ENCODE assay signal across 9 mouse cellular contexts in the genomic region with DNA sequence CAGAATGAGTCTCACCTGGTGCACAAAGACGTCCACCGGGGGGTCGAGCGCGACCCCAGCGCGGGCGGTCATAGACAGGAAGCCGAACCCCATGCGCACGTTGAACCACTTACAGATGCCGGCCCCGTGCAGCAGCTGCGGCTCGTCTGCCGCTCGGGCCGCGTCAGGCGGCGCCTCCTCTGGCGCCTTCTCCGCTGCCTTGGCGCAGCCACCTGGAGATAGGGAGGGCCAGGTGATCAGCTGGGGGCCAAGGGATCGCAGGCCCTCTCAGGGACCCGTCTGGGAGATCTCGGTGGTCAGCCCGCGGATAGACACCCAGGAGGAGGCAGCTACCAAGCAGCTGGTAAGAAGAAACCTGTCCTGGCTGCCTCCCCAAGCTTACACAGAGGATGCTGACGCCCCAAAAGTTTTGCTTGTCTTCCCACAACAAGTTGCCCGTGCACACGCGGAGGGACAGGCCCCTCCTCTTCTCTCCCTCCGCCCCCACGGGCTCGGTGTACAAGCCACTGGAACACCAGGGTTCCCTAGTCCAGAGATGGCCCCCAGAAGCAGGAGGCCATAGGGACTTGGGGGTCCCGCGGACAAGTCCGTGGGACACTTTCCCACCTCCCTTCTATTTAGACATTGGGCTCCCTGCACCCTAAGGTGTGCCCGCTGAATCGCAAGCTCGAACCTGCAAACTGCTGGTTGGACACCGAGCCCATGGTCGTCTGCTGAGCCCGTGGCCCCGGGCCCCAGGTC. TPM values are rescaled to one million over a fixed set of nuclear protein-coding genes. Genes with fewer than 3 reads are reported as not detected.
DNase-seq lines count a peak whose midpoint lies in the region; ATAC-seq and TF ChIP-seq lines count a peak whose summit lies in the region.
"Had no signal": no experiment of that assay in that cellular context is flagged by ENCODE, and none has a peak within 500 bp of the region (broad histone marks: within the 10 kb centered on the region; RNA-seq: fewer than 3 reads in every experiment).

No protein-coding gene starts in this region.

- H3K9ac ChIP-seq in stomach, embryonic 14.5 days (replicated peaks; ENCODE audit: low read depth, low read length) = no peak overlapping the region
- H3K9ac ChIP-seq in stomach, postnatal 0 days (ENCODE audit: low read length) = no peak overlapping the region
- 0 out of 2 replicates have a peak overlapping the region, but pooled peaks have one; percentile 0 for H3K9ac ChIP-seq in forebrain, embryonic 15.5 days (replicated peaks)
- H3K9ac ChIP-seq in liver, embryonic 12.5 days = peak overlapping the region; percentile 36; the same call in 1 of the 2 replicates
- no peak overlapping the region for H3K9ac ChIP-seq in stomach, embryonic 16.5 days (ENCODE audit: low read length)

- H3K27me3 ChIP-seq in stomach, embryonic 14.5 days (ENCODE audit: control insufficient read depth, insufficient read depth, low read length) = peaks cover 9% of the 10 kb centered on the region; the same call in 1 of the 2 replicates
- peaks cover 15% of the 10 kb centered on the region; the same call in 1 of the 2 replicates for H3K27me3 ChIP-seq in stomach, postnatal 0 days (ENCODE audit: control insufficient read depth, insufficient read depth, low read length)
- peaks cover 39% of the 10 kb centered on the region for H3K27me3 ChIP-seq in forebrain, embryonic 15.5 days
- peaks cover 55% of the 10 kb centered on the region for H3K27me3 ChIP-seq in liver, embryonic 12.5 days (replicated peaks)
- H3K27me3 ChIP-seq in stomach, embryonic 16.5 days (ENCODE audit: control insufficient read depth, insufficient read depth, low read length) = peaks cover 46% of the 10 kb centered on the region

- no peaks in the 10 kb centered on the region for H3K9me3 ChIP-seq in stomach, embryonic 14.5 days (ENCODE audit: control insufficient read depth, low read depth, low read length)
- no peaks in the 10 kb centered on the region for H3K9me3 ChIP-seq in stomach, postnatal 0 days (ENCODE audit: control insufficient read depth, low read length)
- no peaks in the 10 kb centered on the region for H3K9me3 ChIP-seq in forebrain, embryonic 15.5 days
- H3K9me3 ChIP-seq in liver, embryonic 12.5 days (replicated peaks) = no peaks in the 10 kb centered on the region
- H3K9me3 ChIP-seq in stomach, embryonic 16.5 days (replicated peaks; ENCODE audit: control insufficient read depth, low read length) = no peaks in the 10 kb centered on the region

- H3K4me1 ChIP-seq in stomach, embryonic 14.5 days (ENCODE audit: control insufficient read depth, insufficient read depth, low read length) = peaks cover 14% of the 10 kb centered on the region; the same call in 1 of the 2 replicates
- H3K4me1 ChIP-seq in stomach, postnatal 0 days (replicated peaks; ENCODE audit: control insufficient read depth, insufficient read depth) = no peaks in the 10 kb centered on the region
- peaks cover 31% of the 10 kb centered on the region for H3K4me1 ChIP-seq in forebrain, embryonic 15.5 days
- peaks cover 17% of the 10 kb centered on the region; the same call in 1 of the 2 replicates for H3K4me1 ChIP-seq in liver, embryonic 12.5 days
- peaks cover 12% of the 10 kb centered on the region for H3K4me1 ChIP-seq in stomach, embryonic 16.5 days (ENCODE audit: control insufficient read depth, insufficient read depth, low read length)

- TF ChIP-seq CTCF in stomach, postnatal 0 days (IDR thresholded peaks at IDR 0.05; ENCODE audit: low read depth) = no peak
- no peak for TF ChIP-seq CTCF in layer of hippocampus, adult 2 months (conservative IDR thresholded peaks at IDR 0.05)

- no peak for DNase-seq in stomach, postnatal 0 days (ENCODE audit: low spot score)
- DNase-seq in natural killer cell, adult 2 months (ENCODE audit: low spot score in 2 of 2) = no peak
- DNase-seq in layer of hippocampus, adult 2 months (ENCODE audit: low spot score in 2 of 2) = no peak
- no peak for DNase-seq in cerebellum, adult 11 months

- H3K36me3 ChIP-seq in stomach, embryonic 14.5 days (ENCODE audit: control insufficient read depth, insufficient read depth, low read length) = no peaks in the 10 kb centered on the region
- no peaks in the 10 kb centered on the region for H3K36me3 ChIP-seq in stomach, postnatal 0 days (ENCODE audit: control insufficient read depth, insufficient read depth, low read length)
- H3K36me3 ChIP-seq in forebrain, embryonic 15.5 days = no peaks in the 10 kb centered on the region
- H3K36me3 ChIP-seq in liver, embryonic 12.5 days = no peaks in the 10 kb centered on the region
- H3K36me3 ChIP-seq in stomach, embryonic 16.5 days (ENCODE audit: control insufficient read depth, insufficient read depth, low read length) = no peaks in the 10 kb centered on the region

- WGBS in stomach, embryonic 14.5 days = under 1% methylated on average over 46 of the region's 46 CpGs
- 1% methylated on average over 46 of the region's 46 CpGs for WGBS in stomach, postnatal 0 days
- under 1% methylated on average over 46 of the region's 46 CpGs for WGBS in forebrain, embryonic 15.5 days
- under 1% methylated on average over 46 of the region's 46 CpGs for WGBS in liver, embryonic 12.5 days (ENCODE audit: insufficient replicate concordance)
- WGBS in stomach, embryonic 16.5 days = 1% methylated on average over 46 of the region's 46 CpGs

- TF ChIP-seq EP300 in stomach, postnatal 0 days (optimal IDR thresholded peaks at IDR 0.05) = no peak

- ATAC-seq in stomach, embryonic 14.5 days (ENCODE audit: insufficient number of reproducible peaks, insufficient read depth, low FRiP score, low read depth) = no peak
- no peak for ATAC-seq in stomach, postnatal 0 days (ENCODE audit: low FRiP score, low TSS enrichment)
- ATAC-seq in forebrain, embryonic 15.5 days (replicated peaks) = no peak
- no peak; the same call in 1 of the 2 replicates for ATAC-seq in liver, embryonic 12.5 days
- ATAC-seq in stomach, embryonic 16.5 days (ENCODE audit: insufficient read depth, low FRiP score) = no peak

- H3K27ac ChIP-seq in stomach, embryonic 14.5 days (ENCODE audit: low read length) = no peak overlapping the region
- H3K27ac ChIP-seq in stomach, postnatal 0 days (replicated peaks) = no peak overlapping the region
- no peak overlapping the region for H3K27ac ChIP-seq in forebrain, embryonic 15.5 days (replicated peaks)
- H3K27ac ChIP-seq in liver, embryonic 12.5 days = peak overlapping the region; percentile 65
- no peak overlapping the region for H3K27ac ChIP-seq in stomach, embryonic 16.5 days (ENCODE audit: low read length)
- H3K27ac ChIP-seq in layer of hippocampus, adult 2 months = no peak overlapping the region

- H3K4me2 ChIP-seq in stomach, embryonic 14.5 days (replicated peaks; ENCODE audit: low read depth, low read length) = peak overlapping the region; percentile 40
- H3K4me2 ChIP-seq in stomach, postnatal 0 days (replicated peaks; ENCODE audit: low read depth) = no peak overlapping the region
- peak overlapping the region; percentile 48 for H3K4me2 ChIP-seq in forebrain, embryonic 15.5 days (replicated peaks)
- peak overlapping the region; percentile 53 for H3K4me2 ChIP-seq in liver, embryonic 12.5 days
- peak overlapping the region; percentile 40 for H3K4me2 ChIP-seq in stomach, embryonic 16.5 days (ENCODE audit: low read depth, low read length)

- H3K4me3 ChIP-seq in stomach, embryonic 14.5 days (ENCODE audit: low read depth, low read length) = peak overlapping the region; percentile 19
- no peak overlapping the region for H3K4me3 ChIP-seq in stomach, postnatal 0 days (ENCODE audit: low read depth, low read length)
- peak overlapping the region; percentile 30 for H3K4me3 ChIP-seq in forebrain, embryonic 15.5 days
- H3K4me3 ChIP-seq in liver, embryonic 12.5 days = peak overlapping the region; percentile 44
- peak overlapping the region; percentile 17; the same call in 1 of the 2 replicates for H3K4me3 ChIP-seq in stomach, embryonic 16.5 days (replicated peaks; ENCODE audit: low read length)
- no peak overlapping the region for H3K4me3 ChIP-seq in layer of hippocampus, adult 2 months

RNA-seq across cellular contexts. Expression of a gene that starts 0.4 kb away (rescaled TPM):
- polyA plus RNA-seq in stomach, embryonic 14.5 days (2014; fragmentation: Nextera tagmentation; extraction: Ambion mirVana) = 0.07 TPM in 2 replicates
- not detected in 2 replicates for polyA plus RNA-seq in stomach, postnatal 0 days (2015; fragmentation: Nextera tagmentation; extraction: Ambion mirVana)
- polyA plus RNA-seq in forebrain, embryonic 15.5 days (2015; fragmentation: Nextera tagmentation; extraction: Ambion mirVana) = not detected in 2 replicates
- polyA plus RNA-seq in liver, embryonic 12.5 days (2016; fragmentation: Nextera tagmentation; extraction: Ambion mirVana) = 4.2 and 5.8 TPM in 2 replicates
- 0.13 and 0.22 TPM in 2 replicates for polyA plus RNA-seq in stomach, embryonic 16.5 days (2015; fragmentation: Nextera tagmentation; extraction: Ambion mirVana)
- total RNA-seq in layer of hippocampus, adult 2 months (2021) = not detected
- total RNA-seq: layer of hippocampus, postnatal 14 days had no signal

RNA-seq across cellular contexts. Expression of a gene that starts 17.5 kb away (rescaled TPM):
- 42.6 and 50.4 TPM in 2 replicates for polyA plus RNA-seq in stomach, embryonic 14.5 days (2014; fragmentation: Nextera tagmentation; extraction: Ambion mirVana)
- polyA plus RNA-seq in stomach, postnatal 0 days (2015; fragmentation: Nextera tagmentation; extraction: Ambion mirVana) = 23.1 TPM in 2 replicates
- 52.8 and 56.7 TPM in 2 replicates for polyA plus RNA-seq in forebrain, embryonic 15.5 days (2015; fragmentation: Nextera tagmentation; extraction: Ambion mirVana)
- polyA plus RNA-seq in liver, embryonic 12.5 days (2016; fragmentation: Nextera tagmentation; extraction: Ambion mirVana) = 24.5 and 25.6 TPM in 2 replicates
- polyA plus RNA-seq in stomach, embryonic 16.5 days (2015; fragmentation: Nextera tagmentation; extraction: Ambion mirVana) = 43.0 and 45.8 TPM in 2 replicates
- total RNA-seq in layer of hippocampus, adult 2 months (2021) = 10 to 100 TPM; 61.7 to 62.9 TPM

RNA-seq across cellular contexts. Expression of a gene that starts 35.4 kb away (rescaled TPM):
- not detected in 2 replicates for polyA plus RNA-seq in stomach, embryonic 14.5 days (2014; fragmentation: Nextera tagmentation; extraction: Ambion mirVana)
- polyA plus RNA-seq in stomach, postnatal 0 days (2015; fragmentation: Nextera tagmentation; extraction: Ambion mirVana) = not detected in 2 replicates
- not detected in 2 replicates for polyA plus RNA-seq in forebrain, embryonic 15.5 days (2015; fragmentation: Nextera tagmentation; extraction: Ambion mirVana)
- not detected in 2 replicates for polyA plus RNA-seq in liver, embryonic 12.5 days (2016; fragmentation: Nextera tagmentation; extraction: Ambion mirVana)
- not detected in 2 replicates for polyA plus RNA-seq in stomach, embryonic 16.5 days (2015; fragmentation: Nextera tagmentation; extraction: Ambion mirVana)
- total RNA-seq in layer of hippocampus, adult 2 months (2021) = not detected
- total RNA-seq: layer of hippocampus, postnatal 14 days had no signal

RNA-seq across cellular contexts. Expression of a gene that starts 42.4 kb away (rescaled TPM):
- 4.8 and 7.3 TPM in 2 replicates for polyA plus RNA-seq in stomach, embryonic 14.5 days (2014; fragmentation: Nextera tagmentation; extraction: Ambion mirVana)
- polyA plus RNA-seq in stomach, postnatal 0 days (2015; fragmentation: Nextera tagmentation; extraction: Ambion mirVana) = 15.6 and 21.6 TPM in 2 replicates
- polyA plus RNA-seq in forebrain, embryonic 15.5 days (2015; fragmentation: Nextera tagmentation; extraction: Ambion mirVana) = 1.0 and 1.8 TPM in 2 replicates
- 0.71 and 0.82 TPM in 2 replicates for polyA plus RNA-seq in liver, embryonic 12.5 days (2016; fragmentation: Nextera tagmentation; extraction: Ambion mirVana)
- polyA plus RNA-seq in stomach, embryonic 16.5 days (2015; fragmentation: Nextera tagmentation; extraction: Ambion mirVana) = 19.3 and 26.8 TPM in 2 replicates
- 1 to 10 TPM; 2.7 to 3.0 TPM for total RNA-seq in layer of hippocampus, adult 2 months (2021)

RNA-seq across cellular contexts. Expression of a gene that starts 49.8 kb away (rescaled TPM):
- 2,604 and 2,626 TPM in 2 replicates for polyA plus RNA-seq in stomach, embryonic 14.5 days (2014; fragmentation: Nextera tagmentation; extraction: Ambion mirVana)
- polyA plus RNA-seq in stomach, postnatal 0 days (2015; fragmentation: Nextera tagmentation; extraction: Ambion mirVana) = 762 and 782 TPM in 2 replicates
- polyA plus RNA-seq in forebrain, embryonic 15.5 days (2015; fragmentation: Nextera tagmentation; extraction: Ambion mirVana) = 2,070 and 2,100 TPM in 2 replicates
- polyA plus RNA-seq in liver, embryonic 12.5 days (2016; fragmentation: Nextera tagmentation; extraction: Ambion mirVana) = 971 and 1,001 TPM in 2 replicates
- 1,639 and 1,753 TPM in 2 replicates for polyA plus RNA-seq in stomach, embryonic 16.5 days (2015; fragmentation: Nextera tagmentation; extraction: Ambion mirVana)
- total RNA-seq in layer of hippocampus, adult 2 months (2021) = 100 to 1,000 TPM; 123 to 125 TPM

Comparison
In these comparisons a context has a peak if more than half of its experiments do, and no peak if none do; other contexts are left out.
1. H3K4me3 ChIP-seq: peak in stomach, embryonic 14.5 days (single experiment), forebrain, embryonic 15.5 days (single experiment), liver, embryonic 12.5 days (single experiment) and stomach, embryonic 16.5 days (single experiment); none in stomach, postnatal 0 days (single experiment) and layer of hippocampus, adult 2 months (single experiment).
2. H3K9ac ChIP-seq: peak in forebrain, embryonic 15.5 days (single experiment) and liver, embryonic 12.5 days (single experiment); none in stomach, embryonic 14.5 days (single experiment), stomach, postnatal 0 days (single experiment) and stomach, embryonic 16.5 days (single experiment).